23 mouse cellular contexts compared by ENCODE assay signal in the genomic region with DNA sequence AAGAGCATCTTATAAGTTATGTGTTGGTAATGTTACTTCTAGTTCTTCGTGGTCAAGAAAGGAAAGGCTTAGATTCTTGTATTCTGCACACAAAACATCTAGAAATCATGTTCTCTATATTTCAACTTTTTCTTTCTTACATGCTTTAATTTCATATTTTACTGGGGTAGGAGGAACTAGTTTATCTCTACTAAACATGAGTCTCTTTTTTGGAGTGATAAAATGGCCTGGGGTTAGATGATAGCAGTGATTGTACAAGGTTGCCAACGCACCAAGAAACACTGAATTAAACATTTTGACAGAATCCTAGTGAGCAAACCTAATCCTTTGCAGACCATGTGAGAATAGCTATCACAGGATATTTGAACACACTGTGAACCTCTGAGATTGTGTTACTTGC. TPM values are rescaled to one million over a fixed set of nuclear protein-coding genes. Genes with fewer than 3 reads are reported as not detected.
A peak's percentile ranks its signal among the peaks of the same experiment; 100 is the strongest.
DNase-seq lines count a peak whose midpoint lies in the region; ATAC-seq and TF ChIP-seq lines count a peak whose summit lies in the region.
"Had no signal": no experiment of that assay in that cellular context is flagged by ENCODE, and none has a peak within 500 bp of the region (broad histone marks: within the 10 kb centered on the region; RNA-seq: fewer than 3 reads in every experiment).

No protein-coding gene starts in this region.

- peak overlapping the region; percentile 96 for H3K4me3 ChIP-seq in left cerebral cortex, adult 2 months
- H3K4me3 ChIP-seq in liver, embryonic 12.5 days = no peak overlapping the region
- H3K4me3 ChIP-seq in liver, embryonic 16.5 days (ENCODE audit: low read depth, low read length) = no peak overlapping the region
- H3K4me3 ChIP-seq: embryonic facial prominence, embryonic 13.5 days; forebrain, embryonic 12.5 days had no signal

- no peak for ATAC-seq in liver, embryonic 12.5 days
- ATAC-seq in liver, embryonic 16.5 days (ENCODE audit: low read depth) = no peak
- ATAC-seq: activated CD4-positive, CD25-positive, alpha-beta regulatory T cell, adult 4 months; CD4-positive, CD25-positive, alpha-beta regulatory T cell, adult 4 months; forebrain, embryonic 16.5 days; Patski had no signal

- no peaks in the 10 kb centered on the region for H3K9me3 ChIP-seq in liver, embryonic 12.5 days (replicated peaks)
- no peaks in the 10 kb centered on the region for H3K9me3 ChIP-seq in liver, embryonic 16.5 days (replicated peaks; ENCODE audit: control insufficient read depth, low read length)
- H3K9me3 ChIP-seq: embryonic facial prominence, embryonic 13.5 days; forebrain, embryonic 12.5 days; heart, embryonic 15.5 days had no signal

- no peak for TF ChIP-seq CTCF in left cerebral cortex, adult 2 months (IDR thresholded peaks at IDR 0.05)

- H3K27me3 ChIP-seq in liver, embryonic 12.5 days (replicated peaks) = no peaks in the 10 kb centered on the region
- no peaks in the 10 kb centered on the region for H3K27me3 ChIP-seq in liver, embryonic 16.5 days (ENCODE audit: control insufficient read depth, insufficient read depth, low read depth, low read length)
- H3K27me3 ChIP-seq: embryonic facial prominence, embryonic 13.5 days; heart, embryonic 15.5 days; Patski had no signal

- 34% methylated on average over 2 of the region's 2 CpGs for WGBS in liver, embryonic 12.5 days (ENCODE audit: insufficient replicate concordance)
- 48% methylated on average over 2 of the region's 2 CpGs for WGBS in liver, embryonic 16.5 days (ENCODE audit: insufficient replicate concordance)

- peaks cover 6% of the 10 kb centered on the region; the same call in 1 of the 2 replicates for H3K36me3 ChIP-seq in liver, embryonic 12.5 days
- H3K36me3 ChIP-seq in liver, embryonic 16.5 days (ENCODE audit: control insufficient read depth, insufficient read depth) = no peaks in the 10 kb centered on the region
- H3K36me3 ChIP-seq: heart, embryonic 15.5 days had no signal

- peaks cover 63% of the 10 kb centered on the region for H3K4me1 ChIP-seq in liver, embryonic 12.5 days
- H3K4me1 ChIP-seq in liver, embryonic 16.5 days (ENCODE audit: control insufficient read depth, low read depth, low read length) = peaks cover 32% of the 10 kb centered on the region

- peak overlapping the region; percentile 90; the same call in 1 of the 2 replicates for H3K4me2 ChIP-seq in liver, embryonic 12.5 days
- 0 out of 2 replicates have a peak overlapping the region, but pooled peaks have one; percentile 81 for H3K4me2 ChIP-seq in liver, embryonic 16.5 days (ENCODE audit: low read depth, low read length)

- intact Hi-C loops in left cerebral cortex, adult 2 months (cut with DNase I) = no loop called here

- 0 out of 2 replicates have a peak overlapping the region, but pooled peaks have one; percentile 1 for H3K9ac ChIP-seq in liver, embryonic 12.5 days
- H3K9ac ChIP-seq in liver, embryonic 16.5 days (ENCODE audit: low read depth, low read length) = no peak overlapping the region
- H3K9ac ChIP-seq: embryonic facial prominence, embryonic 13.5 days; forebrain, embryonic 12.5 days had no signal

- H3K27ac ChIP-seq in left cerebral cortex, adult 2 months = no peak overlapping the region
- no peak overlapping the region for H3K27ac ChIP-seq in liver, embryonic 12.5 days
- H3K27ac ChIP-seq in liver, embryonic 16.5 days (ENCODE audit: low read length) = no peak overlapping the region
- H3K27ac ChIP-seq: embryonic facial prominence, embryonic 13.5 days; forebrain, embryonic 12.5 days; heart, embryonic 15.5 days; hindbrain, embryonic 14.5 days had no signal

- DNase-seq in left cerebral cortex, adult 2 months (ENCODE audit: extremely low spot score in 1 of 2, low spot score in 2 of 2) = no peak
- DNase-seq in left cerebral cortex, adult 8-10 months (ENCODE audit: low spot score in 2 of 2) = no peak
- no peak for DNase-seq in neural tube, embryonic 10.5 days (ENCODE audit: extremely low spot score, low spot score)
- DNase-seq in gastrocnemius, adult 8-10 months (ENCODE audit: low spot score in 2 of 2) = no peak
- DNase-seq in frontal cortex, adult 2 months (ENCODE audit: extremely low spot score in 1 of 2, low spot score in 1 of 2) = no peak
- DNase-seq: adrenal gland, postnatal 14 days; B cell, adult 2 months; cerebellum, adult 11-12 months; cerebellum, adult 9-10 months; cerebellum, postnatal 25 days; gastrocnemius, postnatal 10 days; heart, adult 18-20 months; heart, postnatal 14 days had no signal

RNA-seq across cellular contexts. Expression of a gene that starts 1.4 kb away (rescaled TPM):
- 10 to 100 TPM; 34.2 to 34.7 TPM for total RNA-seq in left cerebral cortex, adult 2 months (2021)
- 10 to 100 TPM; 29.6 to 36.9 (median 33.4) TPM for total RNA-seq in left cerebral cortex, adult 8-10 months (2022)
- 6.2 and 7.4 TPM in 2 replicates for polyA plus RNA-seq in liver, embryonic 12.5 days (2016; fragmentation: Nextera tagmentation; extraction: Ambion mirVana)
- 2.9 and 3.2 TPM in 2 replicates for polyA plus RNA-seq in liver, embryonic 16.5 days (2015; fragmentation: Nextera tagmentation; extraction: Ambion mirVana)
- total RNA-seq in gastrocnemius, adult 8-10 months (2022) = 10 to 100 TPM; 11.0 to 13.4 (median 11.5) TPM
- 28.9 and 31.0 TPM in 2 replicates for polyA plus RNA-seq in frontal cortex, adult 2 months (2012; rRNA removed)

RNA-seq across cellular contexts. Expression of a gene that starts 44.6 kb away (rescaled TPM):
- 10 to 100 TPM; 21.5 to 23.0 TPM for total RNA-seq in left cerebral cortex, adult 2 months (2021)
- total RNA-seq in left cerebral cortex, adult 8-10 months (2022) = 10 to 100 TPM; 19.8 to 22.5 (median 20.9) TPM
- 19.1 and 21.5 TPM in 2 replicates for polyA plus RNA-seq in liver, embryonic 12.5 days (2016; fragmentation: Nextera tagmentation; extraction: Ambion mirVana)
- 12.0 and 14.3 TPM in 2 replicates for polyA plus RNA-seq in liver, embryonic 16.5 days (2015; fragmentation: Nextera tagmentation; extraction: Ambion mirVana)
- 1 to 10 TPM; 5.3 to 8.2 (median 6.5) TPM for total RNA-seq in gastrocnemius, adult 8-10 months (2022)
- polyA plus RNA-seq in frontal cortex, adult 2 months (2012; rRNA removed) = 18.3 and 19.1 TPM in 2 replicates

RNA-seq across cellular contexts. Expression of a gene that starts 57.3 kb away (rescaled TPM):
- total RNA-seq in left cerebral cortex, adult 2 months (2021) = 10 to 100 TPM; 90.6 to 94.6 TPM
- 10 to 100 TPM; 77.4 to 87.0 (median 84.8) TPM for total RNA-seq in left cerebral cortex, adult 8-10 months (2022)
- 14.5 and 14.8 TPM in 2 replicates for polyA plus RNA-seq in liver, embryonic 12.5 days (2016; fragmentation: Nextera tagmentation; extraction: Ambion mirVana)
- 12.6 and 13.7 TPM in 2 replicates for polyA plus RNA-seq in liver, embryonic 16.5 days (2015; fragmentation: Nextera tagmentation; extraction: Ambion mirVana)
- total RNA-seq in gastrocnemius, adult 8-10 months (2022) = 10 to 100 TPM; 14.8 to 24.1 (median 21.3) TPM
- 46.4 and 49.1 TPM in 2 replicates for polyA plus RNA-seq in frontal cortex, adult 2 months (2012; rRNA removed)
